Mouse (Mus musculus) macrophage (primary cell): ENCODE measurements around the gene Med9. TPM values are rescaled to one million over a fixed set of nuclear protein-coding genes. Genes with fewer than 3 reads are reported as not detected.

Experiments
- H3K27ac ChIP-seq: fragments of 350-480 bp; formaldehyde crosslinking; 2 replicates; pipeline ENCODE4 v1.9.0; 2021
- H3K36me3 ChIP-seq: fragments of 350-480 bp; formaldehyde crosslinking; 2 replicates; pipeline ENCODE4 v1.9.0; 2021; ENCODE audit errors: inconsistent target
- H3K4me3 ChIP-seq: fragments of 350-480 bp; formaldehyde crosslinking; 2 replicates; pipeline ENCODE4 v1.9.0; 2021; ENCODE audit errors: inconsistent target
- H3K79me2 ChIP-seq: fragments of 350-480 bp; formaldehyde crosslinking; 2 replicates; pipeline ENCODE4 v1.9.0; 2021; ENCODE audit errors: inconsistent target
- WGBS: methylation state at CpG from one replicate; pipeline ENCODE4 v1.1.7; 2026; ENCODE audit warnings: inconsistent platforms; ENCODE audit not compliant: missing documents; 5-methylcytosine and 5-hydroxymethylcytosine counted together
- polyA plus RNA-seq: library from polyadenylated mRNA; stranded (reverse); fragments of 250-400 nt; gene quantifications from 3 replicates; pipeline ENCODE4 v1.2.4, GENCODE M21; 2018; ENCODE audit warnings: inconsistent platforms
- total RNA-seq, 78 experiments: library from RNA; depleted of rRNA; stranded (reverse); fragments of 250-400 nt; gene quantifications; 1 replicate in 9 of 78; 2 replicates in 24 of 78; 3 replicates in 43 of 78; 4 replicates in 2 of 78; pipeline ENCODE4 v1.2.4; 2018; ENCODE audit warnings: inconsistent platforms in 56 of 78

Med9 gene
- 1 to 10 TPM in 24 of 26 experiments, under 1 TPM in 2; 0.66 to 8.9 (median 3.3) TPM for total RNA-seq (2018; cell fraction: chromatin; rRNA removed)
- total RNA-seq (2018; cell fraction: cytosol; rRNA removed): 10 to 100 TPM; 12.0 to 20.9 (median 16.8) TPM
- total RNA-seq (2018; cell fraction: nucleus; rRNA removed): 10 to 100 TPM in 6 of 26 experiments, 1 to 10 TPM in 20; 1.6 to 12.5 (median 5.3) TPM
- polyA plus RNA-seq: 9.6 to 21.8 TPM (median 14.7 TPM) in 3 replicates

GRCm38 (mm10) chr11:59947752-59948400 is at the start of gene Med9:
Gene Med9 (plus strand): TSS chr11:59948206.
- Histone ChIP-seq H3K36me3 (no peaks in the 10 kb centered on the region), H3K79me2 (peaks cover 46% of the 10 kb centered on the region), H3K4me3 (peak within 1 kb of the TSS; percentile 86), H3K27ac (peak within 1 kb of the TSS; percentile 27; the same call in 1 of the 2 replicates)
- 1% methylated on average over 42 of the region's 43 CpGs for WGBS

GRCm38 (mm10) chr11:59899711-59900685 is 48.0 kb upstream of the Med9 start:
- Histone ChIP-seq H3K27ac (no peak overlapping the region), H3K4me3 (no peak overlapping the region), H3K79me2 (no peaks in the 10 kb centered on the region), H3K36me3 (no peaks in the 10 kb centered on the region)
- whole genome bisulfite sequencing: 51% methylated on average over 13 of the region's 13 CpGs

- Histone ChIP-seq H3K79me2 (no peaks in the 10 kb centered on the region), H3K27ac (no peak overlapping the region), H3K36me3 (no peaks in the 10 kb centered on the region), H3K4me3 (no peak overlapping the region)
- 67% methylated on average over 1 of the region's 1 CpGs for WGBS
Observed at GRCm38 (mm10) chr11:59900995-59901394, 47.0 kb upstream of the Med9 start.

GRCm38 (mm10) chr11:59902045-59902726 is 45.8 kb upstream of the Med9 start:
- H3K27ac ChIP-seq: no peak overlapping the region
- no peaks in the 10 kb centered on the region for H3K79me2 ChIP-seq
- H3K36me3 ChIP-seq: no peaks in the 10 kb centered on the region
- WGBS: 21% methylated on average over 8 of the region's 8 CpGs
- H3K4me3 ChIP-seq: no peak overlapping the region

GRCm38 (mm10) chr11:59906521-59907123 is 41.4 kb upstream of the Med9 start:
- Histone ChIP-seq H3K36me3 (no peaks in the 10 kb centered on the region), H3K79me2 (no peaks in the 10 kb centered on the region), H3K4me3 (no peak overlapping the region), H3K27ac (no peak overlapping the region)
- WGBS: 89% methylated on average over 6 of the region's 6 CpGs

- no peak overlapping the region for H3K4me3 ChIP-seq
- WGBS: 79% methylated on average over 3 of the region's 3 CpGs
- no peak overlapping the region for H3K27ac ChIP-seq
- no peaks in the 10 kb centered on the region for H3K36me3 ChIP-seq
- no peaks in the 10 kb centered on the region for H3K79me2 ChIP-seq
Observed at GRCm38 (mm10) chr11:59908446-59908845, 39.6 kb upstream of the Med9 start.

- H3K36me3 ChIP-seq: no peaks in the 10 kb centered on the region
- H3K27ac ChIP-seq: no peak overlapping the region
- no peaks in the 10 kb centered on the region for H3K79me2 ChIP-seq
- H3K4me3 ChIP-seq: no peak overlapping the region
Observed at GRCm38 (mm10) chr11:59910586-59910985, 37.4 kb upstream of the Med9 start.

- H3K36me3 ChIP-seq: no peaks in the 10 kb centered on the region
- WGBS: 100% methylated on average over 1 of the region's 1 CpGs
Observed at GRCm38 (mm10) chr11:59911523-59911922, 36.5 kb upstream of the Med9 start.

GRCm38 (mm10) chr11:59913702-59914101 is 34.3 kb upstream of the Med9 start:
- no peak overlapping the region for H3K27ac ChIP-seq
- H3K36me3 ChIP-seq: no peaks in the 10 kb centered on the region
- WGBS: 72% methylated on average over 4 of the region's 4 CpGs
- no peak overlapping the region for H3K4me3 ChIP-seq
- no peaks in the 10 kb centered on the region for H3K79me2 ChIP-seq

More at GRCm38 (mm10) chr11:59911523-59911922, 36.5 kb upstream of the Med9 start:
- Histone ChIP-seq H3K79me2 (no peaks in the 10 kb centered on the region), H3K4me3 (no peak overlapping the region), H3K27ac (no peak overlapping the region)

GRCm38 (mm10) chr11:59918014-59918413 is 30.0 kb upstream of the Med9 start:
- Histone ChIP-seq H3K36me3 (no peaks in the 10 kb centered on the region), H3K27ac (no peak overlapping the region), H3K4me3 (no peak overlapping the region), H3K79me2 (no peaks in the 10 kb centered on the region)
- 19% methylated on average over 4 of the region's 4 CpGs for WGBS

- Histone ChIP-seq H3K4me3 (no peak overlapping the region), H3K79me2 (no peaks in the 10 kb centered on the region), H3K27ac (no peak overlapping the region), H3K36me3 (no peaks in the 10 kb centered on the region)
- 98% methylated on average over 3 of the region's 3 CpGs for WGBS
Observed at GRCm38 (mm10) chr11:59919401-59919800, 28.6 kb upstream of the Med9 start.

- 1% methylated on average over 5 of the region's 5 CpGs for WGBS
Observed at GRCm38 (mm10) chr11:59920331-59920730, 27.7 kb upstream of the Med9 start.

GRCm38 (mm10) chr11:59921265-59921664 is 26.7 kb upstream of the Med9 start:
- H3K79me2 ChIP-seq: no peaks in the 10 kb centered on the region
- H3K27ac ChIP-seq: no peak overlapping the region
- H3K4me3 ChIP-seq: no peak overlapping the region
- WGBS: 81% methylated on average over 7 of the region's 7 CpGs
- H3K36me3 ChIP-seq: no peaks in the 10 kb centered on the region

More at GRCm38 (mm10) chr11:59920331-59920730, 27.7 kb upstream of the Med9 start:
- Histone ChIP-seq H3K4me3 (no peak overlapping the region), H3K36me3 (no peaks in the 10 kb centered on the region), H3K27ac (no peak overlapping the region), H3K79me2 (no peaks in the 10 kb centered on the region)

- 81% methylated on average over 4 of the region's 4 CpGs for WGBS
- Histone ChIP-seq H3K4me3 (no peak overlapping the region), H3K36me3 (no peaks in the 10 kb centered on the region), H3K79me2 (no peaks in the 10 kb centered on the region), H3K27ac (no peak overlapping the region)
Observed at GRCm38 (mm10) chr11:59930031-59930430, 18.0 kb upstream of the Med9 start.
